8 mouse cellular contexts compared by ENCODE assay signal in genomic region chr1:75477966-75478290, GRCm38 (mm10). TPM values are rescaled to one million over a fixed set of nuclear protein-coding genes. Genes with fewer than 3 reads are reported as not detected.
DNase-seq lines count a peak whose midpoint lies in the region; ATAC-seq and TF ChIP-seq lines count a peak whose summit lies in the region.

No protein-coding gene starts in this region.

- TF ChIP-seq POLR2A in brain, embryonic 14.5 days (IDR thresholded peaks at IDR 0.05; ENCODE audit: borderline replicate concordance, extremely low read depth, insufficient read depth, insufficient read length, poor library complexity, severe bottlenecking), result no peak

- no peak for ATAC-seq in kidney, embryonic 15.5 days (replicated peaks; ENCODE audit: low FRiP score)
- no peak for ATAC-seq in hindbrain, embryonic 15.5 days (ENCODE audit: low FRiP score, low read depth)
- no peak for ATAC-seq in midbrain, embryonic 15.5 days (replicated peaks)

- no peaks in the 10 kb centered on the region for H3K9me3 ChIP-seq in kidney, embryonic 15.5 days (replicated peaks)
- no peaks in the 10 kb centered on the region for H3K9me3 ChIP-seq in hindbrain, embryonic 15.5 days
- no peaks in the 10 kb centered on the region for H3K9me3 ChIP-seq in midbrain, embryonic 15.5 days

- no peak overlapping the region for H3K9ac ChIP-seq in kidney, embryonic 15.5 days
- peak overlapping the region; percentile 91; the same call in 1 of the 2 replicates for H3K9ac ChIP-seq in hindbrain, embryonic 15.5 days
- peak overlapping the region; percentile 63; the same call in 1 of the 2 replicates for H3K9ac ChIP-seq in midbrain, embryonic 15.5 days

- peaks cover 33% of the 10 kb centered on the region for H3K4me1 ChIP-seq in kidney, embryonic 15.5 days
- peaks cover 54% of the 10 kb centered on the region for H3K4me1 ChIP-seq in hindbrain, embryonic 15.5 days (replicated peaks)
- peaks cover 53% of the 10 kb centered on the region for H3K4me1 ChIP-seq in midbrain, embryonic 15.5 days

- H3K36me3 ChIP-seq in kidney, embryonic 15.5 days, result peaks cover 41% of the 10 kb centered on the region
- peaks cover 18% of the 10 kb centered on the region for H3K36me3 ChIP-seq in hindbrain, embryonic 15.5 days
- peaks cover 28% of the 10 kb centered on the region for H3K36me3 ChIP-seq in midbrain, embryonic 15.5 days (replicated peaks)

- DNase-seq in kidney, adult 18-20 months, result no peak
- peak; percentile 60 for DNase-seq in brain, embryonic 14.5 days (ENCODE audit: low read depth)
- no peak for DNase-seq in right cerebral cortex, postnatal 14 days
- no peak for DNase-seq in frontal cortex, postnatal 10 days (ENCODE audit: low spot score in 2 of 2)
- DNase-seq in testis, postnatal 10 days (ENCODE audit: low spot score), result no peak

- H3K27ac ChIP-seq in kidney, embryonic 15.5 days, result no peak overlapping the region
- H3K27ac ChIP-seq in hindbrain, embryonic 15.5 days (replicated peaks), result 0 out of 2 replicates have a peak overlapping the region, but pooled peaks have one; percentile 92
- H3K27ac ChIP-seq in midbrain, embryonic 15.5 days, result 0 out of 2 replicates have a peak overlapping the region, but pooled peaks have one; percentile 12

- H3K4me2 ChIP-seq in kidney, embryonic 15.5 days, result peak overlapping the region; percentile 90
- H3K4me2 ChIP-seq in hindbrain, embryonic 15.5 days, result peak overlapping the region; percentile 84
- H3K4me2 ChIP-seq in midbrain, embryonic 15.5 days, result peak overlapping the region; percentile 87

- TF ChIP-seq CTCF in brain, embryonic 14.5 days (IDR thresholded peaks at IDR 0.05; ENCODE audit: borderline replicate concordance, extremely low read depth, insufficient read depth, insufficient read length), result no peak

- peaks cover 72% of the 10 kb centered on the region for H3K27me3 ChIP-seq in kidney, embryonic 15.5 days
- 0 out of 2 replicates have a peak, but pooled peaks cover 5% of the 10 kb centered on the region for H3K27me3 ChIP-seq in hindbrain, embryonic 15.5 days
- H3K27me3 ChIP-seq in midbrain, embryonic 15.5 days (replicated peaks), result 0 out of 2 replicates have a peak, but pooled peaks cover 7% of the 10 kb centered on the region

- peak overlapping the region; percentile 82 for H3K4me3 ChIP-seq in kidney, embryonic 15.5 days (replicated peaks)
- H3K4me3 ChIP-seq in hindbrain, embryonic 15.5 days, result peak overlapping the region; percentile 95
- H3K4me3 ChIP-seq in midbrain, embryonic 15.5 days, result peak overlapping the region; percentile 71

- WGBS in kidney, embryonic 15.5 days, result 40% methylated on average over 3 of the region's 3 CpGs
- 46% methylated on average over 3 of the region's 3 CpGs for WGBS in hindbrain, embryonic 15.5 days
- 46% methylated on average over 3 of the region's 3 CpGs for WGBS in midbrain, embryonic 15.5 days

RNA-seq across cellular contexts. Expression of gene Chpf, which starts 1.2 kb away (rescaled TPM):
- polyA plus RNA-seq in kidney, embryonic 15.5 days (2015; fragmentation: Nextera tagmentation; extraction: Ambion mirVana), result 35.5 and 40.6 TPM in 2 replicates
- polyA plus RNA-seq in brain, embryonic 14.5 days (2012; rRNA removed), result 71.7 and 78.3 TPM in 2 replicates
- 46.1 and 53.4 TPM in 2 replicates for polyA plus RNA-seq in hindbrain, embryonic 15.5 days (2015; fragmentation: Nextera tagmentation; extraction: Ambion mirVana)
- 42.3 and 45.8 TPM in 2 replicates for polyA plus RNA-seq in midbrain, embryonic 15.5 days (2015; fragmentation: Nextera tagmentation; extraction: Ambion mirVana)

RNA-seq across cellular contexts. Expression of gene Tmem198, which starts 1.4 kb away (rescaled TPM):
- 0.63 and 1.2 TPM in 2 replicates for polyA plus RNA-seq in kidney, embryonic 15.5 days (2015; fragmentation: Nextera tagmentation; extraction: Ambion mirVana)
- polyA plus RNA-seq in brain, embryonic 14.5 days (2012; rRNA removed), result 46.9 and 57.2 TPM in 2 replicates
- 45.2 and 49.9 TPM in 2 replicates for polyA plus RNA-seq in hindbrain, embryonic 15.5 days (2015; fragmentation: Nextera tagmentation; extraction: Ambion mirVana)
- polyA plus RNA-seq in midbrain, embryonic 15.5 days (2015; fragmentation: Nextera tagmentation; extraction: Ambion mirVana), result 59.2 and 60.0 TPM in 2 replicates

RNA-seq across cellular contexts. Expression of gene Asic4, which starts 27.7 kb away (rescaled TPM):
- 1.5 and 2.1 TPM in 2 replicates for polyA plus RNA-seq in kidney, embryonic 15.5 days (2015; fragmentation: Nextera tagmentation; extraction: Ambion mirVana)
- 23.3 and 41.3 TPM in 2 replicates for polyA plus RNA-seq in brain, embryonic 14.5 days (2012; rRNA removed)
- polyA plus RNA-seq in hindbrain, embryonic 15.5 days (2015; fragmentation: Nextera tagmentation; extraction: Ambion mirVana), result 21.2 and 22.8 TPM in 2 replicates
- polyA plus RNA-seq in midbrain, embryonic 15.5 days (2015; fragmentation: Nextera tagmentation; extraction: Ambion mirVana), result 64.4 and 73.2 TPM in 2 replicates

RNA-seq across cellular contexts. Expression of gene Obsl1, which starts 28.3 kb away (rescaled TPM):
- polyA plus RNA-seq in kidney, embryonic 15.5 days (2015; fragmentation: Nextera tagmentation; extraction: Ambion mirVana), result 67.2 and 80.1 TPM in 2 replicates
- polyA plus RNA-seq in brain, embryonic 14.5 days (2012; rRNA removed), result 54.3 and 57.6 TPM in 2 replicates
- polyA plus RNA-seq in hindbrain, embryonic 15.5 days (2015; fragmentation: Nextera tagmentation; extraction: Ambion mirVana), result 28.1 and 34.9 TPM in 2 replicates
- polyA plus RNA-seq in midbrain, embryonic 15.5 days (2015; fragmentation: Nextera tagmentation; extraction: Ambion mirVana), result 29.3 and 31.9 TPM in 2 replicates

RNA-seq across cellular contexts. Expression of gene Inha, which starts 28.9 kb away (rescaled TPM):
- polyA plus RNA-seq in kidney, embryonic 15.5 days (2015; fragmentation: Nextera tagmentation; extraction: Ambion mirVana), result 6.0 and 11.2 TPM in 2 replicates
- polyA plus RNA-seq in brain, embryonic 14.5 days (2012; rRNA removed), result 63.9 and 70.0 TPM in 2 replicates
- polyA plus RNA-seq in hindbrain, embryonic 15.5 days (2015; fragmentation: Nextera tagmentation; extraction: Ambion mirVana), result 17.4 and 22.4 TPM in 2 replicates
- polyA plus RNA-seq in midbrain, embryonic 15.5 days (2015; fragmentation: Nextera tagmentation; extraction: Ambion mirVana), result 24.3 and 24.5 TPM in 2 replicates

Comparison
In these comparisons a context has a peak if more than half of its experiments do, and no peak if none do; other contexts are left out.
1. RNA of gene Tmem198, which starts 1.4 kb away (polyA plus RNA-seq): 59.2 to 60.0 TPM in midbrain, embryonic 15.5 days, 45.2 to 49.9 TPM in hindbrain, embryonic 15.5 days and 46.9 to 57.2 TPM in brain, embryonic 14.5 days; 0.63 to 1.2 TPM in kidney, embryonic 15.5 days; every median in the first group is over 10 times any median in the second.
2. Peak in every context shown above with its lines, with median percentiles within 50 percentile points of each other: H3K4me2 ChIP-seq and H3K4me3 ChIP-seq.